Comparison of ENCODE assay signal across 9 mouse cellular contexts in the genomic region with DNA sequence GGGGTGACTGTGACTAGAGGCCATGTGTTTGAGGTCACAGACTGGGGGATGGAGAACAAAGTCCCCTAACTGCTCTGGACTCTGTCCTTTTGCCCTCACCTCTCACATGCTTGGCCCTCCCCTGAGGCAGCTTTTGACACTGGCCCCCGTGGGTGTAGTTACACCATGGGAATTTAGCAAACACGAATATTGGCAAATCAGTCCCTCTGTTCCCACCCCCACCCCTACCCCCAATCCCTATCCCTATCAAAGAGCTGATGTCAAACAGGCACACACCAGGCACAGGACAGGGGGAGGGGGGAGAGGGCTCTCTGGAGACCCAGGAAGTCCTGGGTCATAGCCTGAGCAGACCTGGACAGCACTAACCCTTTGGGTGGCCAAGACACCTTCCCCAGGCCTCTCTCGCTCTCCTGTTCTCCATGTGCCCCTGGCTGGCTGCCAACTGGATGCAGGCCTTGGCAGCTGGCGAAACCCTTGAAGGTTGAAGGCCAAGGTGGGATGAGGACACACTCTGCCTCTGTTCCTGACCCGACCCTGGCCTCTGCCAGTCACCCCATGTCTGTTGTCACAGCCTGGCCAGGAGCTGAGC. TPM values are rescaled to one million over a fixed set of nuclear protein-coding genes. Genes with fewer than 3 reads are reported as not detected.
DNase-seq lines count a peak whose midpoint lies in the region; ATAC-seq lines count a peak whose summit lies in the region.
"Had no signal": no experiment of that assay in that cellular context is flagged by ENCODE, and none has a peak within 500 bp of the region (broad histone marks: within the 10 kb centered on the region; RNA-seq: fewer than 3 reads in every experiment).

No protein-coding gene starts in this region.

- peak; percentile 23 for DNase-seq in right cerebral cortex, postnatal 14 days
- no peak for DNase-seq in right cerebral cortex, postnatal 10 days (ENCODE audit: low spot score in 2 of 2)
- DNase-seq in gastrocnemius, postnatal 10 days = peak; percentile 46
- DNase-seq in liver, embryonic 11.5 days (ENCODE audit: low spot score) = no peak
- DNase-seq in testis, postnatal 10 days (ENCODE audit: low spot score) = peak; percentile 90
- DNase-seq in spleen, postnatal 10 days (ENCODE audit: low spot score in 2 of 2) = no peak
- no peak for DNase-seq in layer of hippocampus, postnatal 25 days (ENCODE audit: extremely low spot score in 1 of 2, low spot score in 1 of 2)
- no peak for DNase-seq in urinary bladder, postnatal 25 days (ENCODE audit: low spot score)

- 54% methylated on average over 5 of the region's 5 CpGs for WGBS in liver, embryonic 11.5 days

- H3K9ac ChIP-seq in liver, embryonic 11.5 days (ENCODE audit: low read depth, low read length) = no peak overlapping the region
- H3K9ac ChIP-seq: midbrain, embryonic 13.5 days had no signal

- H3K9me3 ChIP-seq in liver, embryonic 11.5 days (ENCODE audit: control insufficient read depth, low read length) = no peaks in the 10 kb centered on the region
- H3K9me3 ChIP-seq: midbrain, embryonic 13.5 days had no signal

- peak overlapping the region; percentile 59 for H3K27ac ChIP-seq in liver, embryonic 11.5 days (ENCODE audit: low read depth, low read length)
- H3K27ac ChIP-seq: midbrain, embryonic 13.5 days had no signal

- H3K27me3 ChIP-seq in liver, embryonic 11.5 days (replicated peaks; ENCODE audit: control insufficient read depth, insufficient read depth, low read length) = no peaks in the 10 kb centered on the region

- no peak overlapping the region for H3K4me2 ChIP-seq in liver, embryonic 11.5 days
- H3K4me2 ChIP-seq: midbrain, embryonic 13.5 days had no signal

- no peak; the same call in 1 of the 2 replicates for ATAC-seq in liver, embryonic 11.5 days (replicated peaks; ENCODE audit: low FRiP score)
- ATAC-seq: midbrain, embryonic 13.5 days had no signal

- no peaks in the 10 kb centered on the region for H3K36me3 ChIP-seq in liver, embryonic 11.5 days (ENCODE audit: control insufficient read depth, insufficient read depth, low read length)
- H3K36me3 ChIP-seq: midbrain, embryonic 13.5 days had no signal

- no peak overlapping the region for H3K4me3 ChIP-seq in liver, embryonic 11.5 days (ENCODE audit: low read depth, low read length)
- H3K4me3 ChIP-seq: midbrain, embryonic 13.5 days had no signal

- H3K4me1 ChIP-seq in liver, embryonic 11.5 days (replicated peaks; ENCODE audit: control insufficient read depth, insufficient read depth, low read length) = 0 out of 2 replicates have a peak, but pooled peaks cover 2% of the 10 kb centered on the region
- H3K4me1 ChIP-seq: midbrain, embryonic 13.5 days had no signal

RNA-seq across cellular contexts. Expression of a gene that starts 24.2 kb away (rescaled TPM):
- 1 to 10 TPM; 3.5 to 3.9 TPM for total RNA-seq in gastrocnemius, postnatal 10 days (2021)
- polyA plus RNA-seq in liver, embryonic 11.5 days (2014; fragmentation: Nextera tagmentation; extraction: Ambion mirVana) = 6.0 and 6.7 TPM in 2 replicates
- 1 to 10 TPM; 5.6 to 8.2 TPM for total RNA-seq in layer of hippocampus, postnatal 25 days (2021)

RNA-seq across cellular contexts. Expression of a gene that starts 37.2 kb away (rescaled TPM):
- 100 to 1,000 TPM; 197 to 221 TPM for total RNA-seq in gastrocnemius, postnatal 10 days (2021)
- 147 and 149 TPM in 2 replicates for polyA plus RNA-seq in liver, embryonic 11.5 days (2014; fragmentation: Nextera tagmentation; extraction: Ambion mirVana)
- 100 to 1,000 TPM; 556 to 630 TPM for total RNA-seq in layer of hippocampus, postnatal 25 days (2021)

Comparison
In these comparisons a context has a peak if more than half of its experiments do, and no peak if none do; other contexts are left out.
1. DNase-seq: peak in right cerebral cortex, postnatal 14 days (single experiment), gastrocnemius, postnatal 10 days (single experiment) and testis, postnatal 10 days (single experiment); none in right cerebral cortex, postnatal 10 days (0 of 2), liver, embryonic 11.5 days (single experiment), spleen, postnatal 10 days (0 of 2), layer of hippocampus, postnatal 25 days (0 of 2) and urinary bladder, postnatal 25 days (single experiment).